Mouse (Mus musculus) layer of hippocampus, adult 8-10 months (tissue): ENCODE results near the gene Reep3. TPM values are rescaled to one million over a fixed set of nuclear protein-coding genes. Genes with fewer than 3 reads are reported as not detected.
A peak's percentile ranks its signal among the peaks of the same experiment; 100 is the strongest.

Experiments
- DNase-seq, 2 experiments: peaks; one replicate each; pipeline ENCODE4 v3.0.0; 2022; ENCODE audit warnings: low spot score in 2 of 2
- total RNA-seq, 4 experiments: library from RNA; stranded (reverse); gene quantifications; 2 replicates each; pipeline ENCODE4 v1.2.4; 2022

The Reep3 gene
- total RNA-seq, 4 experiments from 2014 or later, result 21.0 to 24.7 (median 22.3) TPM

DNA sequence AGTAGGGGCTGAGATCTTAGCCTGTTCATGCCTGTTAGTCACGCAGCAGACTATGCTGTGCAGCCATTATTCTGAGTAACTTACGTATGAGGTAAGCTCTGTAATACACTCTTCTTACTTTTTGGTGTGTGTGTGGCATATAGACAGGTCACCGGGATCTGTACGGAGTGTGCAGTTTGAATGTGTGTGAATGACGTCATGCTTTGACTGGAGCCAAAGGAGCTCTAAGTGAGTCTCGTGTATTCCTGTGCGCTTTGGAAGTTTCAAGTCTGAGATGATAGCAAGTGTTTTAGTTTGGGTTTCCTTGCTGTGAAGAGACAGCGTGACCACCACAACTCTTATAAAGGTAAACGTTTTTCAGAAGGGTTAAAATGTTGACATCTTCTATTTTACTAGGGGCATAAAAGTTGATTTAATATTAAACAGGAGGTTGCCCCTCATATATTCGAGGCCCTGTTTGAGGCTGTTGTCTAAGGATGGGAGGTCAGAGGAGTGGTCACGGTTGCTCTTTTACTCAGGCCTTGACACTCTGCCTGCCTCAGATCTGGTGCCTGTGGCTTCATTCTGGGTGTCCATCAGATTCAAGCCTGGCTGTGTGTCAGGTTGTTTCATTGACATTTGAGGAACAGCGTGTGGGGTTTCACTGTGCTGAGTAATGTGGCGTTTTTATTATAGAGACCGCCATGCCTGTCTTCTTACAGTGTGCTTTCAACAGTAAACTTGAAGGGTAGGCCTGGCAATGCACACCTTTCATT, 14.5 kb upstream of the Reep3 start:
- no peak for DNase-seq

DNA sequence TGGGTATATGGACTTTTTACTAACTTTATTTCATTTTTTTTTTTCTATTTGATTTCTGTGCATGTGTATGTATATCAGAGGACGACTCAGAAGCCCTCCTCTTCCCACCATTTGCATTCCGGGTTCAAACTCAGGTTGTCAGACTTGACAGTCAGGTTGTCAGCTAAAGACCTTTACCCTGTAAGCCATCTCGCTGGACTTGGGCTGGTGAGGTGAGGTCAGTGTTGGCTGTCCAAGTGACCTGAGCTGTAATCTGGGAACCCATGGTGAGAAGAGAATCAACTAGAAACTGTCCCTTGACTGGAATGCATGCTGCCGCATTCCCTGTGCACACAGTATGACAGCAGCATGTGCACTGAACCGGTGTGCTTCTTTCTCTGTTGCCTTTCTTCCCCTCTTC, 12.9 kb upstream of the Reep3 start:
- no peak for DNase-seq

DNA sequence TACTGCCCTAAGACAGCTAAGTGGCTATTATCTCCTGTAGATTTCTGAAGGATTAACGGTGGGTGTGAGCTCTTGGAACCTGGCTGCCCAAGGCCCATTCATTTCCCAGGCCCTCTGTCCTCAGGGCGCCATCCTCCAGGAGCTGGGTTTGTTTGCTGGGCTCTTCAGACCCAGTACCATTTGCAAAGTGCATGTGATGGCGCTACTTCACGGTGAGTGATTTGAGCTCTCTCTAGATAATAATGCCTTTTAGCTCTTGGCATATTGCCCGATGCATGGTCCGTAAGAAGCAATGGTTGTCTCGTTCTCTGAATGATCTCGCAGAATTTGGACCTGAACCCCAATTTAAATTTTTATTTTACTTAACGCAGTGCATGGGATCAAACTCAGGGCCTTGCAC, 11.4 kb upstream of the Reep3 start:
- DNase-seq, result no peak

DNA sequence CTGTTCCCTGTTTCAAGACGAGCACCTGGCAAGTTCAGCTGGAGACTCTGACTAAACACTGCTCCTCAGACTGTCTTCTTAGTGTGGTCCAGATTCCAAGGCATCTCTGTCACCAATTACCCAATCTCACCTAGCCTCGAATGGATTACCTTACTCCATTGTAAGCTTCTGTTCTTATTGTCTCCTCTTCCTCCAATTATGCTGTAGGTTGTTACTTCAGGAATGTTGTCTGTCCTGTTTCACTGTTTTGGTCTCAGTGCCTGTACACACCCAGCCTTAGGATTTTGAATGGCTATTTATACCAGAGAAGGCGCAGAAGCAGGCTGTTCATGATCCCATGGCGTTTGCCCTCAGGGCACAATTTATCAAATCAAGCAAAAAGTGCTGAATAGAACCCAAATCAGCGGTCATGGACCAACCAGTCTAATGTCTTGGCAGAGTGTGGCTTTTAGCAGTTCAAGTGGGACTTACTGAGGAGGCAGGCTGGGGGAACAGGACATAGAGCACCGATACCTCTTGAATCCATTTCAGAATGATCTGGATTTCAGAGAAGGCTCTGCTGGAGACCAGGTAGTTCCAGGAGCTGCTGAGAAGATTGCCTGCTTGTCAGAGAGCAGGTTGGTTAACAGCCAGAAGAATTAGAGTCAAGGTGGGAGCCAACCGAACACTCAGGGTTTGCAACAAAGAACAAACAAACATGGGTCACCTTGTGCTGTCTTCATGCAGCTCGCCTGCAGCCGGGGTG, 10.4 kb upstream of the Reep3 start:
- DNase-seq, result no peak

DNA sequence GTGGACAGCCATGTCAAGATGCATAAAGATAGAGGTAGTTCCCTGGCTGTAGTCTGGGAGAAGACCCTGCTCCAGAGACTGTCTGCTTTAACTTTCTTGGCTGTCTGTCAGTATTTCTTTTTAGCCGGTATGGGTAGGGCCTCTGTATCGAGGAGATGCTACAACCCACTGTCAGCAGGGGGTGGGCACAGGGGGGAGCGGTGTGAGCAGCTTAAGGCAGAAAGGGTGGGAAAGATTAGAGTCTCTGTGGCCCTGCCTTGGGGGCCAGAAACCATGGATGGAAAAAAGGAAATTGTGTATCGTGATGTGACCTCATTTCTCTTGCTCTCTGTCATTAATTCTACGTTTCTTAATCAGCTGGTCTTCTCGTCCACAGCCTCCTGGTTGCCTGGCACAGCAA, 9.7 kb upstream of the Reep3 start:
- DNase-seq, result no peak

DNA sequence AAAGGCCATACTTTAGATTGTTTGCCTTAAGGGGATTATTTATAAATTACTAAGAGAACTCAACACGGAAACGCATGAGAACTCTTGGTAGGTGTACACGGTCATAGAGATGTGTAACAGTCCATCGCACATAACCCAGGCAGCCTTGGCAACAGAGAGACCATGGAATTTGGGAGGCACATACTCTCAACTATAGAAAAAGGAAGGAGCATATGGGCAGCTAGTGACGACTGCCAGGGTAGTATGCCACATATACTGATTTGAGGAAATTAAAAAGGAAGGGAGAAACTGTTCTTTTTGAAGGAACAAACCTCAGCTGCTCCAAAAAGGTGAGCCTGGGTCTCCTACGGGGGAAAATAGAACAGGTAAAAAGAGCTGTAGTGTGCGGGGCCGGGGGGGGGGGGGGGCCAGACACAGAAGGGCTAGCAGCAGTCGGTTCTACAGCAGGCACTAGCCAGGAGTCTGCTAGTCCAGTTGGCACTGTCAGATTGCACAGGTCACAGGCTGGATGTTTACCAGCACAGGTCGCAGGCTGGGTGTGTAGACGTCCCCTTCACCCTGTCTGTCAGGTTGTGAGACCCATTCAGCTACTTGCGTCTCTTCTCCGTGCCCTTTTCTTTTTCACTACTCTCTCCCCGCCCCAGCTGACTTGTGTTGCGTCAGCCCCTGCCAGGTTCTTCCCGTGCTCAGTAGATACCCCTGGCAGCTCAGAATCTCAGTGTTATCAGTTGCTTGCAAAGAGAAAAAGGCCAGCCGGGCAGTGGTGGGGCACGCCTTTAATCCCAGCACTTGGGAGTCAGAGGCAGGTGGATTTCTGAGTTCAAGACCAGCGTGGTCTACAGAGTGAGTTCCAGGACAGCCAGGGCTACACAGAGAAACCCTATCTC, 8.8 kb upstream of the Reep3 start:
- DNase-seq, result no peak

DNA sequence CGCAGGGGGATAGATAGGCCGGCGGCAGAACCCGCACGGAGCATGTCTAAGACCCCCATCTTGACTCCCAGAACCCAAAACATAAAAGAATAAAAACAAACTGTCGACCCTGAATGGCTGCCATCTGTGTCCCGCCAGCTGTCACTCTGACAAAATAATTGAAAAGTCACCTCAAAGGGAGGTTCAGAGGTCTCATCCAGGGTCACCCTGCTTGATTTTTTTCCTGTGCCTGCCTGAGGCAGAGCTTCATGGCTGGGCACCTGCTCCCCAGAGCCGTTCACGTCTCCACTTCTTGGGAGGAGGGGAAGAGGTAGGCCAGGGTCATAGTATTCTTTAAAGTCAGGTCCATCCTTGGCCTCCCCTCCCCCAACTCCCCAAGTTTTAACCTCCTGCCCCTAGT, 7.8 kb upstream of the Reep3 start:
- DNase-seq, result no peak

DNA sequence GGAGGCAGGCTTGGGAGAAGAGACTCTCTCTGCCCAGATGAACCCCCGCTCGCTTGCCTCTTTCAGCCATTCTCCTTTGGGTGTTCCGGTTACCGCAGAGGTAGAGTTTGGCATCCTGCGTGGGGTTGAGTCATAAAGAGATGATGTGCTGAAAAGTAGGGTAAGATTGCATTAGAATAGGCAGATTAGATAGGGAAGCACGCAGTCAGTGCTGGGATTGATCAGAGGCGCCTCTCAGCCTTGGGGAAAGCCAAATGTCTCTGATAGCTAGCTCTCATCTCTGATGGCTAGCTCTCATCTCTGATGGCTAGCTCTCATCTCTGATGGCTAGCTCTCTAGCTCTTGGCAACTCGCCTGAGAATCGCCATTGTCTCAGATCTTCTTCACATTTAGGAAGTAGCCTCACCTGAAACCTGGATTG, 4.1 kb upstream of the Reep3 start:
- DNase-seq, result no peak

DNA sequence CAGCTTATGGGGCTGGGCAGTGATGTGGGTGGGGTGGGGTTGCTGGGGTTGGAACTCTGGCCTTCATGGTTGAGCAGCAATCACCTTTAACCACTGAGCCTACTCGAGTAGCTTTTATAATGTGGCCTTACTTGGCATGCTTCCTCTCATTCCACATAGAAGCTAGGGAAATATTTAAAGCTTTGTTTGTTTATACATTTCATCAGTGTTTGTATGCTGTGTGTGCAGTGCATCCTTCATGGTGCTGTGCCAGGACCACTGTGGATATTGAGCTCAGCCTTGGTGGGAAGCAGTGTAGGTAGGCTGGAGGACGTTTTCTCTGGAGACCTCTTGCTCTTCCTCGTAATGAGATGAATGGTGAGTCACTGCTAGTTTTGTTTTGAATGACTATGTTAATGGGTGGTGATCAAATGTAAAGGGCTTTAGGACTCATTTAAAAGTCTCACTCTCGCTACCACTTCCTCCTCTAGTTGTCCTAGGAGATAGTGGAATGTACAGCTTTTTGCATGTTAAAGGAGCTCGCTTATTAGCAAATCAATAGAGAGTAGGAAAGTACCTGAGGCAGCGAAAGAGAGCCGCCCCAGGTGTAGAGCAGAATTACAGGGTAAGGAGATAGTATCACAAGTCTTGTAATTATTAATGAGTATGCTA, 3.4 kb upstream of the Reep3 start:
- DNase-seq, result no peak

DNA sequence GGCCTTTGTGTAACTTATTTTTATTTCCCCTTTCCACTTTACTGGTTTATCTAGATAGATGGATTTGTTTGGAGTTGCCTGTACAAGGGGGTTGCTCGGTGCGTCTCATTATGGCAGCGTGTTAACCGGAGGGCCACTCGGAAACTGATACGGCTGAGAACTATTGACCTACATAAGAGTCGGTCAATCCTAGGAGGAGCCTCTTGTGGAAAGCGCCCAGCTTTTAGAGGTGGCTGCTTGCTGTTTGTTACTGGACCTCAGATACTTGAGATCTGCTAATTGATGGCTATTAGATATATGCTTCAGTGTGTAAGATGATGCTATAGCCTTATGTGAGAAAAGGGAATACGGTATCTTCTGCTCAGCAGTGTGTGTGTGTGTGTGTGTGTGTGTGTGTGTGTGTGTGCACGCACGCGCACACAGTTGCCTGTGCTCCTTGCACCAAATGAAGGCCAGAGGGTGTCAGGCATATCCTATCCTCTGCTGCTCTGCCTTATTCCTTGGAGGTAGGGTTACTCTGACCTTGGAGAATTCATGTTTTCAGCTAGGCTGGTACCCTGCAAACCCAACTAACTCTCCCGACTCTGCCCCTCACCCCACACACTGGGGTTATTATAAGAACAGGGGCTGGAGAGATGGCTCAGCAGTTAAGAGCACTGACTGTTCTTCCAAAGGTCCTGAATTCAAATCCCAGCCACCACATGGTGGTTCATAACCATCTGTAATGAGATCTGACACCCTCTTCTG, 2.6 kb upstream of the Reep3 start:
- no peak for DNase-seq

DNA sequence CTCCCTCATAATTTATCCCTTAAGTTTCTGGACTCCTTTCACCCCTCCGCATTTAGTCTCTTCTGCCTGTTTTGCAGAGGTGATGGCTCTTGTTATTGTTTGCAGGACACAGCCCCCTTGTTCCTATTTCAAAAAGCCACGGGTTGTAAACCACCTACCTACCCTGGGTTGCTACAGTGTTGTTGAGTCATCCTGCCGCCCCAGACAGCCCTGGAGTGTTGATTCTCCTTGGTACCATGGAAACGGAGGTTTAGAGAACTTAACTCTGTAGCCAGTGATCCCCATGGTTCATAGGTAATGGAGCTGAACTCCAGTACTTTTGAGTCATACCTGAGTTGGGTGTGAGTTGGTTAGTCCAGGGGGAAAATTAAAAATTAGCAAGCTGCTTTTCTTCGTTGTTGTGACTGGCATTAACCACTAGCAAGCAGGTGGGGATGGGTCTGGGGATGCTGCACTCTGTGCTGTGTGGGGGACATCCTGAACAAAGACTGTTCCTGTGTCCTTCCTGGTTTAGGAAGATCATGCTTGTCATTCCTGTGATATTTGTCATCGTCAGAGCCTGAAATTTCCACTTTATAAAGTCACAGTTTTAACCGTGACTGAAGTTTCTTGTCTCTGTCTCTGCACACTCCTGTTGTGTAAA, 1.8 kb upstream of the Reep3 start:
- DNase-seq, result no peak

DNA sequence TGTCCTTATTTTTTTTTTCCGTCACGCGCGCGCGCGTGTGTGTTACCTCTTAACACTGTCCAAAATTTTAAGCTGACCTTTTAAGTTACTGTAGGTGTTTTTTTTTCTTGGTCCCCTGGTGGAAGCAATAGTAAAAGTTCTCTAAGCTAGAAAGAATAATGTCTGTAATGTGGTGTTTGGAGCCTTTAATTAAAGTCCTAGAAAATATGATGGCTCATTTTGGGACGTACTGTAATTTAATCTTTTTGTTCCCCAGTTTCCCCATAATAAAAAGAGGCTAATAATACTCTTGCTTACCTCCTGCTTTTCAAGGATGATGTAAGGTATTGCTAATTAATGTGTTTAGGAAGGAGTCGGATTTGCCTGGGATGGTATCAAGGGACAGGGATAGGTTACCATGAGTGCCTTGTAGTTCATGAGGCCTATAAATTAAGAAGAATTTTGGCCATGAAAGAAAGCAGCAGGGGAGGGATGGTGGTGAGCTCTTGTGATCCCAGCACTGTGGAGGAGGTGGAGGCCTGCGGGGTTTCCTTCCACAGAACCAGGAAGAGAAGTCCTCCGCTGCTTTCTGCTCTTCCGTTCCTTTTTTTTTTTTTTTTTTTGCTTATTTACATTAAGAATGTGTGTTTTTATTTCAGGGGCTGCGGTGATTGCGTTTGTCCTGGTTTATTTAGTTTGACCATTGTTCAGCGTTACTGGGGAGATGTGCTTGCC, 849 bp upstream of the Reep3 start:
- no peak for DNase-seq

DNA sequence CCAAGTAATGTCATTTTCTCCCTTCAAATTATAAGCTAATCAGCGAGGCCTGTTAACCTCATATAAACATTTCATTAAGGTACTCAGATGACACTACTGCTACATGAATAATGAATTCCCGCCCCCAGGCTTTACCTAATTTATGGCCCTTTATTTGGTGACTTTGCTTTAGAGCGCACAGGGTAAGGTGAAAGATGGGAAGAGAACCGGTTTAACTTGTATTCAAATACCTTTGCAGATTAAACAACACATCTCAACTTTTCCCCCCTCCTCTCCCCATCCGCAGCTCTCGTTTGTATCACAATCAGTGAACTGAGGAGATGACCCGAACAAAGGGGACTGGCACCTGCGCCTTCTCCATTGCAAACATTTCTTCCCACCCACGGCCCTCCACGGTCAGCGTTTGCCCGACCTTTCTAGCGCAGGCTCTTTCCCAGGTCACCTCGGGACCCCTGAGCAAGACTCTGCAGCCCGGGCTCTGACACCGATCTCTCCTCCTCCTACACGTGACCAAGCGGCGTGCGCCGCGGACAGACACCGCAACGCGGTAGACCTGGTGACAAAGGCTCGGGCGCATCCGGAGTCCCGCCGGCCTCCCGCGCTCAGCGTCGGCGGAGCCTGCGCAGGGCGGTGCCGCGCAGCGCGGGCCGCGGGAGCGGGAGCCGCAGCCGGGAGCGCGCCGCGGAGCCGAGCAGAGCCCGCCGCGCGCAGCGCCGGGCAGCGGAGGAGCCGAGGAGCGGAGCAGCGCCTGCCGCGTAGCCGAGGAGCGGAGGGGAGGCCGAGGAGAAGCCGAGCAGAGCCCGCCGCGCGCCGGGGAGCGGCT, 736 bp downstream of the Reep3 start, which contains the start of gene Jmjd1c:
Gene Jmjd1c (plus strand): TSS at position 328 of the 823 bp plus-strand sequence.
- DNase-seq, result peak; percentile 79 to 81

DNA sequence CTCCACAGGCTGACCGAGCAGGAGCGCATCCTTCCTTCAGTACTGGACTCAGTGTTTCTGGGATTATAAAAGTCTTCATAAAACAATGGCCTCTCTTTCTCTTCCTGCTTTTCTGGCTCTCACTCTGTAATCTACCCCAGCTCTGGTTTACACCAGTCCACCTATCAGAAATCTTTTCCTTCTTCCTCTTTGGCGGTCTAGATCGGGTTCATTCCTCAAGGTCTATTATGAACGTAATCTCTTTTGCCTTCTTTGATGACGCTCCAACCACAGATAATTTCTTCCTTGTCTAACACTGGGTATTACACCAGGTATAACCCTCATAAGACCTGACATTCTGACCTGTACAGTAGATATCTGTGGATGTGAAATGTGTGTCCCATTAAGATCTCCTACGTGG, 1.8 kb downstream of the Reep3 start:
- no peak for DNase-seq

DNA sequence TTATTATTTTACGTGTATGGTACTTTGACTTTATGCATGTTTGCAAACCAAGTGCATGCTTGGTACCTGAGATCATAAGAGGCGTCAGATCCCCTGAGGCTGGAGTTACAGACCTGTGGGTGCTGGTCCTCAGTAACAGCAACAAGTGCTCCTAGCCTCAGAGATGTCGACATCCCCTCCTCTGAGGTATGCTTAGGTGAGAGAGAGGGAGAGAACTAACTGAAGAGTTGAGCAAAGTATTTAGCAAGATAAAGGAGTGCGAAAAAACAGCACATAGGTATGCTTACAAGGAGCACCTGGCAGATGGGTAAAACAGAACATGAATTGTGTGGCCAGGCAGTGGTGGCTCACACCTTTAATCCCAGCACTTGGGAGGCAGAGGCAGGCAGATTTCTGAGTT, 6.1 kb downstream of the Reep3 start:
- DNase-seq, result no peak

DNA sequence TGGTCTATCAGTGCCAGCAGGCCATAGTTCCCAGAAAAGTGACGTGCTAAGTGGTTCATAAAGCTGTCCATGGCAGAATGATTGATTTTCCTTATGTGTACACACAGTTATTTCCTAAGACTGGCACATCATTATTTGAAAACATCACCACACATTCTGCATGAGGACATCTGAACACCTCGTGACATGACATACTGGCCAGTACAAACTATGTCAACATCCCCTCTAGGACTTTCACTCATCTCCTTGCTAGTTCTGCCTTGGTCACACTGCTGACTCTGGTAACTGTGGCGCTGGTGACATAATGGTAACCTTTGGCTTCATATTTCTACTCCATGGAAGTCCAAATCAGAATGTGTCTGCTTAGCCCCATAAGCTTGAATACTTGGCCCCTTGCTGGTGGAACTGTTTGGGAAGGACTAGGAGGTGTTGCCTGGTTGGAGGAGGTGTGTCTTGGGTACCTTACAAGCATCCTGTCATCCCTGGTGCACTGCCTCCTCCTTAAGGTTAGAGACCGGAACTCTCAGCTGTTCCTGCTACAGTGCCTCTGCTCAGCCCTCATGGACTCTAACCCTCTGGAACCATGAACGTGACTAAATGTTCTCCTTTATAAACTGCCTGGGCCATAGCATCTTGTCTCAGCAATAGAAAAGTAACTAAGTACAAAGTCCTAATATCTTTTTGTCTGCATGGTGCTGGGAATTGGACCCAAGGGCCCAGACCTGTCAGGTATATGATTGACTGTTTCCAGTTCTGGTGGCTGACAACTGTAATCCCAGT, 9.1 kb downstream of the Reep3 start:
- DNase-seq, result no peak

DNA sequence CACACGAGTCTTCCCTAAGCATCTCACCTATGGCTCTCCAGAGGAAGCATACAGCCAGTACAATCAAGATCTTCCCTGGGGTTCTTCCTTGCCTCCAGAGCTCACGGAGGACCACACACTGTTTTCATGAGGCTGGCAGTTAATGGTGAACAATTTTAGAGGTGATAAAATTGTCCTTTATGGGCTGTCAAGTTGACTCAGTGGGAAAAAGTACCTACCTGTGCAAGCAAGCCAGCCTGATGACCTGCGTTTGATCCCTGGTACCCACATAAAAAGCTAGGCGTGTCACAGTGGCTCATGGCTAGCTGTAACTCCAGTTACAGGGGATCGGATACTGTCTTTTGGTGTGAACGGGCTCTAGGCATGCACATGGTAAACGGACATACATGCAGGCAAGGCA, 10.8 kb downstream of the Reep3 start:
- DNase-seq, result no peak

DNA sequence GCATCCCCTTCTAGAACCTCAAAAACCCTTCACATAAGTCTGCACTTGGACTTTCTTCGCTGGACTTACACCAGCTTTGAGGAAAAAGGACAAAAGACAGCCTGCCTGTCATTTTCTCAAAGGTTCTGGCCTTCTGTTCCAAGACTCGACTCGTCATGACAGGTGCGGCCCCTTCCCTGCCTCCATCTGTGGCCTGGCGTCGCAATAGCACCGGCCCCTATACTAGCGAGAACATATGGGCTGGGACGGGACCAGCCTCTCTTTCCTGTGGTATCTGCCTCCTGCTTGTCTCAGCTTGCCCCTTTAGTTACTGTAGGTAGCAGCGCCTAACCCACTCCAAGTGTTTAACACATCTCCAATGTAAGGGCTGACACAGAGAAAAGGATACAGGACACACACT, 11.6 kb downstream of the Reep3 start:
- DNase-seq, result no peak
